Mouse (Mus musculus) midbrain, postnatal 0 days (tissue): ENCODE results near the gene Troap. TPM values are rescaled to one million over a fixed set of nuclear protein-coding genes. Genes with fewer than 3 reads are reported as not detected.
A peak's percentile ranks its signal among the peaks of the same experiment; 100 is the strongest.

ENCODE experiments used
- ATAC-seq: fragments of 200-750 bp; cut with Nextera tagmentation; 2 replicates; pipeline ENCODE4 v1.8.0; 2017; ENCODE audit warnings: moderate number of reproducible peaks, mild to moderate bottlenecking, moderate TSS enrichment, moderate library complexity; ENCODE audit not compliant: low FRiP score
- DNase-seq: peaks from one replicate; pipeline ENCODE4 v3.0.0-alpha.2; 2015; ENCODE audit warnings: low spot score
- H3K27ac ChIP-seq: fragments of 300-500 bp; sonication (generic); 2 replicates; pipeline ENCODE4 v1.5.1; 2014; ENCODE audit warnings: low read depth, mild to moderate bottlenecking, low read length, mixed read lengths
- H3K27me3 ChIP-seq: fragments of 300-500 bp; sonication (generic); 2 replicates; pipeline ENCODE4 v1.6.1; 2014; ENCODE audit warnings: low read length, control low read depth, mixed read lengths; ENCODE audit not compliant: insufficient read depth
- H3K36me3 ChIP-seq: fragments of 300-500 bp; sonication (generic); 2 replicates; pipeline ENCODE4 v1.6.1; 2014; ENCODE audit warnings: low read length, control low read depth, mixed read lengths; ENCODE audit not compliant: insufficient read depth
- H3K4me1 ChIP-seq: fragments of 300-500 bp; sonication (generic); 2 replicates; pipeline ENCODE4 v1.6.1; 2014; ENCODE audit warnings: mild to moderate bottlenecking, control low read depth, antibody characterized with exemption, low read length, mixed read lengths; ENCODE audit not compliant: insufficient read depth
- H3K4me2 ChIP-seq: fragments of 300-500 bp; sonication (generic); 2 replicates; pipeline ENCODE4 v1.6.1; 2014; ENCODE audit warnings: low read depth, mild to moderate bottlenecking, low read length, mixed read lengths; ENCODE audit not compliant: poor library complexity, severe bottlenecking
- H3K4me3 ChIP-seq: fragments of 300-500 bp; sonication (generic); 2 replicates; pipeline ENCODE4 v1.5.1; 2014; ENCODE audit warnings: low read depth, mild to moderate bottlenecking, low read length, moderate library complexity
- H3K9ac ChIP-seq: fragments of 300-500 bp; sonication (generic); replicated peaks from 2 replicates; pipeline ENCODE4 v1.6.1; 2014; ENCODE audit warnings: mild to moderate bottlenecking, low read length, moderate library complexity, mixed read lengths; ENCODE audit not compliant: poor library complexity, severe bottlenecking
- H3K9me3 ChIP-seq: fragments of 300-500 bp; sonication (generic); 2 replicates; pipeline ENCODE4 v1.6.1; 2016; ENCODE audit warnings: low read length, control low read depth
- CTCF ChIP-seq: IDR thresholded peaks from 2 replicates; pipeline ENCODE4 v1.5.1; 2016; ENCODE audit warnings: antibody characterized with exemption, mild to moderate bottlenecking
- WGBS: fragments of 180-500 bp; shearing (Covaris S2); extraction: QIAGEN DNeasy Blood & Tissue Kit; methylation state at CpG from one replicate; pipeline ENCODE4 v1.1.7; 2014; 5-methylcytosine and 5-hydroxymethylcytosine counted together
- polyA plus RNA-seq: library from polyadenylated mRNA; unstranded; fragments of >200 nt; fragmentation: Nextera tagmentation; extraction: Ambion mirVana; gene quantifications from 2 replicates; pipeline ENCODE4 v1.2.1, GENCODE M21; 2015
- total RNA-seq: library from RNA; depleted of rRNA; stranded (reverse); fragments of >200 nt; gene quantifications from 2 replicates; pipeline ENCODE4 v1.2.3, GENCODE M21; 2014

Gene Troap
- total and polyA plus RNA-seq, 2 experiments from 2014 or later, result 2.1 to 4.1 TPM

- peak; percentile 85 for TF ChIP-seq CTCF
- under 1% methylated on average over 15 of the region's 15 CpGs for WGBS
- H3K9ac ChIP-seq, result no peak overlapping the region
- ATAC-seq (peak; percentile 32; the same call in 1 of the 2 replicates), DNase-seq (peak; percentile 36)
- H3K27me3 ChIP-seq, result peaks cover 31% of the 10 kb centered on the region
- no peaks in the 10 kb centered on the region for H3K36me3 ChIP-seq
- H3K4me2 ChIP-seq, result 0 out of 2 replicates have a peak overlapping the region, but pooled peaks have one; percentile 24
- H3K4me3 ChIP-seq, result 0 out of 2 replicates have a peak overlapping the region, but pooled peaks have one; percentile 7
- no peaks in the 10 kb centered on the region for H3K9me3 ChIP-seq
- H3K27ac ChIP-seq, result no peak overlapping the region
- peaks cover 14% of the 10 kb centered on the region for H3K4me1 ChIP-seq
Measured at GRCm38 (mm10) chr15:99099139-99099556, 24.8 kb downstream of the Troap start.

GRCm38 (mm10) chr15:99099984-99100383 lies 25.6 kb downstream of the Troap start:
- no peak for DNase-seq
- 0 out of 2 replicates have a peak, but pooled peaks have one; percentile 13 for TF ChIP-seq CTCF
- Histone ChIP-seq H3K4me2 (no peak overlapping the region), H3K4me3 (no peak overlapping the region), H3K9ac (no peak overlapping the region), H3K9me3 (no peaks in the 10 kb centered on the region), H3K36me3 (no peaks in the 10 kb centered on the region), H3K27ac (no peak overlapping the region), H3K4me1 (peaks cover 14% of the 10 kb centered on the region), H3K27me3 (peaks cover 29% of the 10 kb centered on the region)
- 51% methylated on average over 3 of the region's 3 CpGs for WGBS
- no peak for ATAC-seq

GRCm38 (mm10) chr15:99105238-99105637 lies 30.9 kb downstream of the Troap start:
- WGBS, result 83% methylated on average over 7 of the region's 7 CpGs
- H3K4me3 ChIP-seq, result no peak overlapping the region
- TF ChIP-seq CTCF, result no peak
- H3K4me2 ChIP-seq, result no peak overlapping the region
- H3K9me3 ChIP-seq, result no peaks in the 10 kb centered on the region
- H3K27me3 ChIP-seq, result no peaks in the 10 kb centered on the region
- ATAC-seq (no peak), DNase-seq (no peak)
- no peak overlapping the region for H3K9ac ChIP-seq
- H3K4me1 ChIP-seq, result no peaks in the 10 kb centered on the region
- no peaks in the 10 kb centered on the region for H3K36me3 ChIP-seq
- no peak overlapping the region for H3K27ac ChIP-seq

GRCm38 (mm10) chr15:99107866-99108265 lies 33.5 kb downstream of the Troap start:
- TF ChIP-seq CTCF, result no peak
- 81% methylated on average over 3 of the region's 3 CpGs for WGBS

GRCm38 (mm10) chr15:99111139-99111538 lies 36.8 kb downstream of the Troap start:
- Histone ChIP-seq H3K27me3 (no peaks in the 10 kb centered on the region), H3K4me3 (no peak overlapping the region), H3K9ac (no peak overlapping the region), H3K9me3 (no peaks in the 10 kb centered on the region), H3K4me2 (no peak overlapping the region), H3K4me1 (no peaks in the 10 kb centered on the region), H3K27ac (no peak overlapping the region), H3K36me3 (no peaks in the 10 kb centered on the region)
- TF ChIP-seq CTCF, result no peak
- WGBS, result 91% methylated on average over 3 of the region's 3 CpGs
- DNase-seq (no peak), ATAC-seq (no peak)

More at GRCm38 (mm10) chr15:99107866-99108265, 33.5 kb downstream of the Troap start:
- Histone ChIP-seq H3K9me3 (no peaks in the 10 kb centered on the region), H3K4me1 (no peaks in the 10 kb centered on the region), H3K4me3 (no peak overlapping the region), H3K27me3 (no peaks in the 10 kb centered on the region), H3K27ac (no peak overlapping the region), H3K36me3 (no peaks in the 10 kb centered on the region), H3K4me2 (no peak overlapping the region), H3K9ac (no peak overlapping the region)
- no peak for ATAC-seq
- DNase-seq, result no peak

- 72% methylated on average over 4 of the region's 4 CpGs for WGBS
- Histone ChIP-seq H3K9ac (no peak overlapping the region), H3K4me3 (no peak overlapping the region), H3K4me2 (no peak overlapping the region), H3K9me3 (no peaks in the 10 kb centered on the region), H3K4me1 (no peaks in the 10 kb centered on the region), H3K27me3 (no peaks in the 10 kb centered on the region), H3K36me3 (no peaks in the 10 kb centered on the region), H3K27ac (no peak overlapping the region)
- ATAC-seq (no peak), DNase-seq (no peak)
- TF ChIP-seq CTCF, result no peak
Measured at GRCm38 (mm10) chr15:99111809-99112208, 37.4 kb downstream of the Troap start.
